Mouse (Mus musculus) thymus, adult 2 months (tissue): ENCODE results near the gene Set.

Source experiments
- CTCF ChIP-seq: fragments of 200-500 bp; IDR thresholded peaks from 2 replicates; pipeline ENCODE4 v1.5.1; 2012; ENCODE audit warnings: mild to moderate bottlenecking, control low read depth, low read length, moderate library complexity, borderline replicate concordance; ENCODE audit not compliant: control insufficient read depth, poor library complexity, insufficient read depth; ENCODE audit errors: extremely low read depth
- POLR2A ChIP-seq: fragments of 200-500 bp; IDR thresholded peaks from 2 replicates; pipeline ENCODE4 v1.6.1; 2012; ENCODE audit warnings: mild to moderate bottlenecking, low read length, control low read depth, moderate library complexity; ENCODE audit not compliant: control insufficient read depth, poor library complexity, insufficient read depth; ENCODE audit errors: extremely low read depth

DNA sequence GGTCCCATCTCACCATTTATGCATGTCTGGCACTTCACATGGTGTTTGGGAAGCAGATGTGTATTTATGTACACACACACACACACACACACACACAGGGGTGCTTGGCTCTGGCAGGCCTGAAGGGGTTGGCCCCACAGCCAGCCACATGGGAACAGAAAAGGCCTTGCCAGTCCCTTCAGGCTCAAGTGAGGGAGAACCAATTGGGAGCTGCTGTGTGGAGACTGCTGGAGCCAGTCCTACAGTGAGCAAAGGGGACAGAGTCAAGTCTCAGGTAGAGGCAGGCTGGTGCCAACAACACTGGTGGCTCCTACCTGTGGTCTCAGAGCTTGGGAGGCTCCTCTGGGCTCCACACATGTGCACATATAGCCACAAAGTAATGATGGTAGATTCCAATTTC is 17.5 kb upstream of the Set start:
- TF ChIP-seq POLR2A (no peak), CTCF (no peak)
